Mouse (Mus musculus) layer of hippocampus, postnatal 25 days (tissue): ENCODE measurements around the gene Apln. TPM values are rescaled to one million over a fixed set of nuclear protein-coding genes. Genes with fewer than 3 reads are reported as not detected.

Source experiments
- DNase-seq, 2 experiments: peaks; one replicate each; pipeline ENCODE4 v3.0.0; 2022; ENCODE audit warnings: mixed read lengths in 2 of 2, low spot score in 1 of 2; ENCODE audit errors: extremely low spot score in 1 of 2
- total RNA-seq, 2 experiments: library from RNA; stranded (reverse); gene quantifications; 2 replicates each; pipeline ENCODE4 v1.2.3; 2021

Gene Apln
- 10 to 100 TPM in 1 of 2 experiments, 1 to 10 TPM in 1; 9.6 to 16.7 TPM for total RNA-seq

DNA sequence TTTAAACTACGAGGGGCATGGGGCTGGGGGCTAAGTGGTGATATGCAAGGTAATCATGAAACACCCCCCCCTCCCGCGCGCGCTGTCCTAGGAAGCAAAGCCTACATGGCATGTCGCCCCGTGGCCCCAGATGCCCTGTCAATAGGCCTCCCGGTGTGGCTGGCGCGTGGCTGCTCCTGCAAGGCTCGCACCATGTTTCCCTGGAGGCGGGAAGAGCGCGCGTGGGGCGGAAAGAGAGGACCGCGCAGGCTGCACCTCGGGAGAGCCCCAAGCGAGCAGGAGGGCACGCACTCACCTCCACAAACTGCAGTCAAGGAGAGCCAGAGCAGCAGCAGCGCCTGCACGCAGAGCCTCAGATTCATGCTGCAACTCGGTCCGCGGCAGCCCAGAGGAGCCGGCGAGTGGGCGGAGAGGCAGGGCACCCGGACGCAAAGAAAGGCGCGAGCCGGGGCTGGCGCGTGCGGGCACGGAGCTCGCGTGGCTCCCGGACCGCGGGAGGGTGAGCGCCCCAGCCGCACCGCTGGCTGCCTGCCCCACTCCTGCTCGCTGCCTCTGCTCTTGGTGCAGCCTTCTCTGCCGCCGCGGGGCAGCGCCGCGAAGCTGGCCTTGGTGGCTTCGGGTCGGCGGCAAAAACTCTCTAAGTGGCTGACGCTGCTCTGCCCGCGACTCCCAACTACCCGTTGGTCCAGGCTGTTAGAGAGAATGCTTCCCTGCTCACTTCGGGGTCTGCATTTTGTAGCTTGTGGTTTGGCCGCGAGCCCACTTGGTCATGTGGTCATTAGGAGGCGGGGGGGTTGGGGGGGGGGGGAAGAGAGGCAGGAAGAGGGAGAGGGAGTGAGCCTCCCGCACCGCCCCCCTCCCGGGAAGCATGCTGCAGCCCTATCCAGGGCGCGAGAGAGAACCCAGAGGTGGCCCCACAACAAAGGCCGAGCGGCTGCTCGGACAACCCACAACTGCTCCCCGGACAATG lies at the start of gene Apln:
TSS of gene Apln (minus strand) at position 710 of the 970 bp plus-strand sequence.
- DNase-seq, result peak in 1 of 2 experiments; percentile 30

DNA sequence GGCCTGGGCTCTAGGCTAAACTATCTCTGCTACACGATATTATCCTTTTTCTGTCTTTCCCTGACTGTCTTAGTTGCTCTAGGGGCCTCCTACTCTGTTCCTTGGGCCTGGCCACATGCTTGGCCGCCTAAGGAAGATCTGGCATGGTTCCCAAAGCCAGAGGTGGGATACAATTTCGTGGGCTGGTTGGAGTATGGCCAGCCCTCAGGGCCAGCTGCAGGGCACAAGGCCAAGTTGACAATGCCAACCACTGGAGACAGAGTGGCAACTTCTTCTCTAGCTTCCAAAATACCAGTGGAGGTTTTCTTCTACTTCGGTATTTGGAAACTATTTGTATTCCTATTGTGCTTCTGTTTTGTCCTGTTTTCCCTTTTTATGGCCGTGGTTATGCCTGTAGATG lies 47.7 kb upstream of the Apln start:
- DNase-seq, result no peak

DNA sequence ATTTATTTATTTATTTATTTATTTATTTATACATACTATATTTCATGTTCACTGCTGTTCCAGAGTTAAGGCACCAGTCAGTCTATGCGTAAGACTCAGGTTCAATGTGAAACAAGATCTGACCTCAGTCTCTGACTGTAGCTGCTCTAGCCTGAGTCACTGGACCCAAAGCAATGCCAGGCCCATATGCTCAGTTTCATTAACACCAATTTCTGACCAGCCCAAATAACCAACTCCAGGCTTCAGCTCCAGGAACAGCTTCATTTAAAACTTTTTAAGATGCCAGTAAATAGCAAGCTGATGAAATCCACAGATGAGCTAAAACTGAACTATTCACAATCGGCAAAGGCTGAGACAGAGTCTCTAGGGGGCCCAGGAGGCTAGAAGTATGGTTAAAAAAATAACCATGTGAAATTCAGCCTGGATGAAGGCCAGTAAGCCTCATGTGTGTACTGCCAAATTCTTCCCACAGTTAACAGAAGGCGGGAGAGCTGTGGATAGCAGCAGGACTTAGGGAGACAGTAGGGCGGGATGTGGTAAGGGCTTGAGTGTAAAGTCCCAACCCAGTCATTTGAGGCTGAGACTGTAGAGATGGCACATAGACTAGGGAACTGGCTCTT lies 42.3 kb upstream of the Apln start:
- DNase-seq, result no peak

DNA sequence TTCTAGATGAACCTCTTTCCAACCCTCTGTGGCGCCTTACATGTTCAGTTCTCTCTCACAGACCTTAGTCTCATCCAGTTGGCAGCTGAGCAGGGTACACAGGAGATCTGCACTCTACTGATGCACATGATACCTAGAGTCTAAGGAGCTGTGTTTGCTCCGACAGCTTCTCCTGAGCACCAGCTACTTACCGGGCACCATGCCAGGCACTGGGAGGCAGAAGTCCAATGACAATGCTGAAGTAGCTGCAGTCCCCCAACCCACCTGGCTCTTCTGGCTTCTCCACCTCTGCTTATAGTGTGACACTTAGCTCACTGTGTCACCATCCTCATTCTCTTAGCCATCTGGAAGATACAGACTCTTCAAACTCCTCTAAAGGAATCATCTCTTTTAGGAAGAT lies 40.0 kb upstream of the Apln start:
- DNase-seq, result no peak

DNA sequence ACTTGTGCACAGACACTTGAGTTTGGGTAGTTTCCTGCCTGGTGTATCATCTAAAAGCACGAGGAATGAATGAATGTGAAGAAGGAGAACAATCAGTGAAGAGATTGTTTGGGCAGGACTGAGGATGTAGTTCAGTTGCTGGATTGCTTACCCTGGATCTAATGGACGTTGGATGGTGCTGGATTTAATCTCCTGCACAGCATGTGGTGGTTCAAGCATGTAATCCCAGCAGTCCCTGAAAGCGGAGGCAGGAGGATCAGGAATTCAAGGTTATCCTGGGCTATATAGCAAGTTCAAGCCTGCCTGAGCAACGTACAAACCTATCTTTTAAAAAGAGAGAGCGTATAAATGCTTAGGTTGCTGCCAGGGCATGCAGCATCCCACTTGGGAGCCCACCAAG lies 37.7 kb upstream of the Apln start:
- no peak for DNase-seq

DNA sequence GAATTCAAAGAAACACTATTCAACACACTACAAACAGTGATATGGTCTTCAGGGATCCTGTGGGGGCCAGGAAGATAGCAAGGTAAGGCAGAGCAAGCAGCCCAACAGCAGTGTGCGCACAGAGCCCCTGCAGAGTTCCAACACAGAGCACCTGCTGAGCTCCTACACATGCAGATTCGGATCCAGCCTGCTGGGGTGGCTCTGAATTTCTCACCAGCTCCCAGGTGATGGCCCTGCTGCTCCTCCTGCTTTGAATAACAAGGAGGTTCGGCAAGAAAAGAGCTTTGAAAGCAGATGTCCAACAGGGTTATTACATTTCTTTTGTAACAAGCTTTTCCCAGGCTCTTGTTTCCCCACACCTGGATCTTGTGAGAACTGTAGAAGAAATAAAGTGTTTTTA lies 37.3 kb upstream of the Apln start:
- no peak for DNase-seq

DNA sequence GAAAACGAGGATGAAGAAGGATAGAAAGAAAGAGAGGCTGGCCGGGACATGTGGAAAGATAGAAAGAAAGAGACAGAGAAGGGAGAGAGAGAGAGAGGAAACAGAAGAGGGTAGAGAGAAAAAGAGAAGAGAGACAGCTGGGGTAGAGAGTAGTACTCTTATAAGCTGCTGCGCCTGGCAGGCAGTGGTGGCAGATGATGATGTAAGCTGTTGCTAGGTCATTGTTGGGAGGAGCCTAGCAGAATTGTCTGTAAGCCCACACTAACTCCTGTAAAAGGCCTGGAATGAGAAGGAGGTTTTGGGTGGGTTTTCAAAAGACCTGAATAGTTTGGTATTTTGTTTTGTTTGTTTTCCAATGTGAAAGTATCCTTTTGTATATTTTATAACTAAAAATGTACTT lies 32.2 kb upstream of the Apln start:
- no peak for DNase-seq

DNA sequence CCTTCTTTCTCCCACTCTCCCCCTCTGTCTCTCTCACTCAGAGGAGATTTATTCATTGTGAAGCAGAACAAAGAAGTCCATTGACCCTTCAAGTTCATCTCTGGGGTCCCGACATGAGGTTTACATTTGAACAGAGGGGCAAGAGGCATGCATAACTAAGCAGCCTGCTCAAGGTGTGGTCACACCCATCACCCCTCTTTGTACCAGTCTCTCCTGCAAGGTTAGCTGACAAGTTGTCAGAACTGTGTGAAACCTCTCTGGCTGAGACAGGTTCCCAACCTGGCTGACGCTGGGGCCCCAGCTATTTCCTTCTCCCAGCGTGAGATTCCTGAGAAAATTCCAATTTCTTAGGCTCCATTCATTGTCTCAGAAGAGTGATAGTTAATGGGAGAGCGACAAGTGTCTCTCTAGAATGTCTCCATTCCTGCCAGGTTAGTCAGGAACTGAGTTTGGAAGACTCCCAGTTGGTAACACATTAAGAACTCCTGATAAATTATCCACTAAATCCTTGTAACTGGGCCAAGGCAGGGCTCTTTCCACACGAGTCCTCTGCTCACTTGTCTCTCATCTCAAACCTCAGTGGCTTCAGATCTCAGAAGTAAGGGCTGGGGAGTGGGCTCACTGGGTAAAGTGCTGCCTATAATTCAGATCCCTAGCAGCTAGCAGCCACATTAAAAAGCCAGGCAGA lies 29.7 kb upstream of the Apln start:
- no peak for DNase-seq

DNA sequence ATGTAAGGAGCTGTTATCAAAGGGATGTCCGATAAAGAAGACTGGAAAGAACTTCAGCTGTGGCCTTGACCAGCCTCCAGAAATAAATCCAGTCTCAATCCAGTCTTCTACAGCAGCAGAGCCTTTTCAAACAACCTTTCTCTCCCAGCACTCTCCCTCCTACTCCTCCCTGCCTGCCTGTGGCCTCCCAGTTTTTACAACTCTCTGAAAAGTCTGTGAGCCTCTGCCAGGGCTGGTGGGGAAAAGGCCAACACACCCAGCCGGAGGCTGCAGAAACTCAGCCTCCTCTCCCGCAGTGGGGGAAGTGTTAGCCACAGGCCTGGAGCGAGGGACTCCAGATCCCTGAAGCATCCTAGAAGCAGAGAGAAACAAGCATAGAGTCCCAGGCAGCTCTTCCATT lies 27.8 kb upstream of the Apln start:
- no peak for DNase-seq

DNA sequence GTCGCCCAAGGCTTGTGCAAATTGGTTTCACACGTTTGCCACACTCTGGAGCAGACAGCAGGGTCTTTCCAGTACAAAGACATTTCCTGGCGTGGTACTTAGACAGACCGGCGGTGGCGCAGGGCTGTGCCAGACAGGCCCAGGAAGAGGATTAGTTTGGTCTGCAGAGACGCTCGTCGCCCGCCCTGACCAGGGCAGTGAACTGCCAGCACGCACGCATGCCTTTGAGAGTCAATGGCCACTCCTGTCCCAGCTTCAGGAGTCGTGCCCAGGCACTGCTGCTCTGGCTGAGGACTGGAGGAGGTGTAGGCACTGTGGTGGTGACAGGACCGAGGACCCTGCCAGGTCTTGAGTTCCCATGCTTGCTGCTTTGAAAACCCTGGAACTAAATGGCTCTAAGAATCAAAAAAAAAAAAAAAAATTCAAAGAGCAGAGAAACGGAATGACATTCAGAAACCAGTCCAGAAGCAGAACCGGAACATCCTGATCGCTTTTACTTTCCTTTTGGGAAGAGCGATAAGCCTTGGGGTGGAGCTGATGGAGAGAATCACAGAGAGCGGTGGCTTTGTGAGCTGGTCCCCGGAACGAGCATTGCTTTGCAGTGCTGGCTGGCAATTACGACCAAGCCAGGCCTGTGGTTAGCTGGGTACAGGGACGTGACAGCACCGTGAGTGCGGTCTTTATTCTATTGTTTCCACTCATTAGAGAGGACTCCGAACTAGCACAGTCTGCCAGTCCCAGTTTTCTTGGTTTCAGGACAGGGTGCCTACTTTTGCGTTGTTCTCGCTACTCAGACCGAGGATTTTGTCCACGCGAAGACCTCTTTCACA lies 19.7 kb upstream of the Apln start:
- peak in 1 of 2 experiments; percentile 13 for DNase-seq

DNA sequence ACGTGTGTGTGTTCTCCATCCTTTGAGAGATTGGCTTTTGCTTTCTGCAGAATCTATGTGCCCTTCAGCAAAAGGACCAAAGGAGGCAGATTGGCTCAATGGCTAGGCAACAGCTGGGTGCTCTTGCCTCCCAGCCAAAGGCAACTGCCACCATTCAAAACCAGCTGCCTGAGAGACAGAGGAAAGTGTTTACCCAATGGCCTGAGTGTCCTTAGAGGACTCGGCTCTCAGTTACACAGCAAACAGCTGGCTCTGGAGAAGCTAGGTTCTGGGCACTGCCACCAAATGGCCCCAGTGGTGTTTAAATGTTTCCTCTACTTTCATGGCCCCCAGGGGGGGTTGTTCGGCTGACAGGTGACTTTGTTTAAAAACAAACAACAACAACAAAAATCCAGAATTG lies 19.1 kb upstream of the Apln start:
- DNase-seq, result no peak

DNA sequence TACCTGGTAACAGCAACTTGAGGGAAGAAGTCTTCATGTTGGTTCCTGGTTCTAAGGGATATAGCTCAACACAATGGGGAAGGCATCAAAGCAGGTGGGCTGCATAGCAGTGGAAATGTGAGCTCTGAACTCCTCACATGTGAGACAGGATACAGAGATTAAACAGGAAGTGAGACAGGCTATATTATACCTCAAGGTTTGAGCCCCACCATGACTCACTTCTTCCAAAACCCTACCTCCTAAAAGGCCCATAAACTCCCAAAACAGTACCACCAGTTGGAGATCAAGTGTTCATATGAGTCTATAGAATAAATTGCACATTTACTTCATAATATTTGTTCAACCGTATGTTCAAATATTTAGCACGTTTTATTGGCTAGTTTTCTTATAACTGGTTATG lies 11.7 kb upstream of the Apln start:
- no peak for DNase-seq

DNA sequence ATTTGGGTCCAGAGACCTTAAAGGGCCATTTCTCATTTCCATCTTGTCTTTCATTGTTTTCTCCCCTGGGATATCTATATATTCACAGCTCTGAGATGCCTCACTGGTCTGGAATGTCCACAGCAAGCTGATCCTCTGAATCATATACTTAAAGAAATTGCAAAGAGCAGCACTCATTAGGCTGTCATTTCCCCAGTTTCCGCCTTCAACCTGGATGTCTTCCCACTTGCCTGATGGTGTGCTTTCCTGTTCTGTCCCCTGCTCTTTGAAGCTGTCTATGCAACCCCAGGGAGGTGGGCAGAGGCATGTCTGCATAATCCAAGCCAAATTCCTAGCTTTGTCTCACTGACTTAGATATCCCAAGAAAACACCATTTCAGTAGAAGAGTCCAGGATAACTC lies 9.6 kb upstream of the Apln start:
- DNase-seq, result no peak

DNA sequence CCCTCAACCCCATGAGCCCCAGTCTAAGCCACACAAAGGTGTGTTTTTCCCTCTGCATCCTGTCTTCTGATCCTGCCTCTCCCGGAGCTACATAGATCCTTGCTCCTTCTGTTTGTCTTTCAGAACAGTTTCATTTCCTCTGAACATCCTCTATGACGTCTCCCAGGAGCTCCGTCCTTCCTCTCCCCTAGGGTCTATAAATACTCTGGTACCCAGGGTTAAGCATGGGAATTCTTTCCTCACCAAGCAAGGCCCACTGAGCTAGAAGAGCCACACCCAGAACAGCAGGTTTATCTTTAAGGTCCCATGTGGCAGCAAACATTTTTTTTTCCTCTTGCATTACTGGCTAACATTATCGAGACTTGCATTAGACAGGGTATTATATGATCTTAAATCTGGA lies 8.1 kb upstream of the Apln start:
- no peak for DNase-seq

DNA sequence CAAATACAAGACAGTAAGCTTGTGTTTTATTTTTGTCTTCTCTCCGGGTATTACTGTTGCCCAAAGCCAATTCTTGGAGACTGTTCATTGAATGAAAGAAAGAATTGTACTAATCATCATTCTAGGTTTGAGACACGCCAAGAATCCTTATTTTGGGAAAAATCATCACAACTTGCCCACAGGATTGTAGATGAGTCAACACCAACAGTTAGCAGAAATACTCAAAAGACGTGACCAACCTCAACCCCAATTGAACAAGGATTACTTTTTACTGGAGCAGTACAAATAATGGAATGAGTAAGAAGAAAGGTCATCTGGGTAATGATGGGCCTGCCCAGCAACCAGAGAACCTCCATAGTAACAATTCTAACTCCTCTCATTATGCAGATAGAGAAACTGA lies 5.7 kb upstream of the Apln start:
- no peak for DNase-seq

DNA sequence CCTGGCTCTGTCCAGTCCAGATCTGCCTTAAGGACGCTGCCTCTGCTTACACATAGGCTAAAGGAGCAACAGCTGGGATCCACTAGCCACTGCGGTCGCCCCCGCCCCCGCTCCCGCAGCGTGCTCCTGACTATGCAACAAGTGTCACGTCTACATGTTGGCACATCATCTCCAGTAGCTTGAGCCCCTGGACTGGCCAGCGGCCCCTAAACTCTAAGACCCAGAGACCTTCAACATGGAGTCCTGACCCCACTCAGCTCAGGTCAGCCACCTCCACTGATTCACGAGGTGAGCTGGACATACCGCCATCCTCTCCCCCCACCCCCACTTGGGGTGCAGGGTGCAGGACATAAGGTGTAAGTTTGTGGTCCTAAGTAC lies 898 bp downstream of the Apln start:
- no peak for DNase-seq

DNA sequence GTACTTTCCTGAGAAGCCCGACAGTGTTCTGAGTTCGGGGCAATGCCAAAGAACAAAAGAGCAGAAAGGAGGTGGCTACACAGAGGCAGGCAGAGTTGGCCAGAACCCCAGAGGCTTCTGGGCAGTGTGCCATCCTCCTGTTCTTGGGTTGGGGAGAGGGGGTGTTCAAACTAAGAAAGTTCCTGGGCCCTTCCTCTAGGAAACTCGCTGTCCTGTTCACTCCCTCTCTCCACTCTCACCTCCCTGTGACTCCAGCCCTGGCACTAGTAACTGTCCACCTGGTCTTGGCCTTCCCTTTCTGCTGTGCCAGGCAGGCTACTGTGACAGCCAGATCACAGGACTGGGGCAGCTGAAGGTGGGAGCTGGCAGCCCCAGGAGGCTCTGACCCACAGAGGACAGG lies 1.6 kb downstream of the Apln start:
- DNase-seq, result peak in 1 of 2 experiments; percentile 32

DNA sequence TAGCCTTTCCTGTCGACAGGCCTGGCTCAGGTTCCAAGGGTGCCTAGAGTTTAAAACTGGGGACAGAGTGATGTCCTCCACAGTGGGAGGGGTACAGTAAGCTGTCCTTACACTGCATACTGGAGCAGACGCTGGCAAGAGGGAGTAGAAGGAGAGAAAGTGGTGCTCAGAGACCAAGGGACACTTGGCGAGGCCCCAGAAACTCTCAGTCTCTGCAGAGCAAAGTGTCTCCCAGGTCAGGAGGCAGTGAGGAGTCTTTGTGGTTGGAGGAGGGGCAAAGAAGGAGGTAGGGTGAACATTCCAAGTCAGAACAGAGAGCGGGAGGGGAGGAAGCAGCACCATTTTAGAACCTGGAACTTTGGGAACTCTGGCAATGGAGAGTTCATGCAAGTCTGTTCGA lies 2.8 kb downstream of the Apln start:
- DNase-seq, result no peak

DNA sequence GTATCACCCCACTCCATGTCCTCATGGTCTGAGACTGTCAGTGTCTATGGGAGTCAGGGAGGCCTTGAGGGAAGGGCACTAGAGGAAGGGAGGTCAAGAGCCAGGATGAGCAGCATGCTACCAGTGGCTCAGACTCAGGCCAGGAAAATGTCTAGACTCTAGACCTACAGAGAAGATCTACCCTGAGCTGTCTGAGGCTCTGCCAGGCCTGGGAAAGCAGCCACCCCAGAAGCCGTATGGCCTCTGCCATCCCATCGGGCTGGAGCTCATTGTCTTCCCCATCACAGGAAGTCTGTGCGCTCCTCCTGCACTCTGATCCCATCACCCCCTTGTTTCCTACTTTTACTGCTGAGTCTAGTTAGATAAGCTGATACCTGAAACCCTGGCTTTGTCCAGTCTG lies 4.1 kb downstream of the Apln start:
- no peak for DNase-seq

DNA sequence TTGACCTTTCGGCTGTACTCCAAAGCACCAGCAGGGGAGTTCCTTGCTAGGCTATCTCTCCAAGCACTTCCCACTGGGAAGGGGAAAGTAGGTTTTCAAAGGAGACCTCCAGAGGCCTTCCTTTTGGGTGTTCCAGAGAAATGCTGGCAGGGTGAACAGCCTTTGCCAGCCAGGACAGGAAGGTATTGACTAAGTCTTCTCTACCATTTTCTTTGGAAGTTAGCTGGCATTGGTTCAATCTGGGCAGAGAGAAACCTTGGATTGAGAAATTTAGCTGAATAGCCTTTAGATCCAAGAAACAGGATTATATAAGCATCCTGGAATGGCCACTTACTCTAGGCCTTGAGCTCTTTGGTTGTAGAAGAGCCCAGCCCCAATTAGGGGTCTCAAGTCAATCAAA lies 11.8 kb downstream of the Apln start:
- no peak for DNase-seq

DNA sequence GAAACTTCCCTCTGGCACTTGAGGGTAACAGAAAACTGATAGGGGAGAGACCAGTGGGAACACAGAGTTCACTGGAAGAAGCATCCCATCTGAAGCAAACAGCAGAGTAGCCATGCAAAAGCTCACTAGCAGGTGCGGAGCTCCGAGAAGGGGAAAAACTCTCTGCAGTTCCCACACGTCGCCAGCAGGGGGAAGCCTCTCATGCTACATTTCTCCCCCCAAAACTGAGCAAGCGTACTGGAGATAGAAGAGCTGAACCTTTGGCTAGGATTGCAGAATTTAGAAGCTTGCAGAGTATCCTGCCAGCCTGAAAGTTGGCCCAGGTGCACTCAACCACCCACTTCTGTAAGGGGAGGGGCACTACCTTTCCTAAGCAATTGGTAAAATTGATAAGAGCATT lies 14.7 kb downstream of the Apln start:
- DNase-seq, result peak; percentile 44 to 76
